Mouse (Mus musculus): ENCODE results near the gene Grxcr1. TPM values are rescaled to one million over a fixed set of nuclear protein-coding genes. Genes with fewer than 3 reads are reported as not detected.

The Grxcr1 gene
- polyA plus RNA-seq (2014; fragmentation: Illumina TruSeq; extraction: RNeasy Lipid Tissue Mini Kit (QIAGEN cat#74804)): not detected

GRCm38 (mm10) chr5:68031744-68032143 lies at the start of gene Grxcr1:
Gene Grxcr1 (plus strand): TSS chr5:68031835.

Other genes with a start within 250 kb of the Grxcr1 start
- gene Atp8a1, start 184.4 kb upstream of the Grxcr1 start, polyA plus RNA-seq (2014; fragmentation: Illumina TruSeq; extraction: RNeasy Lipid Tissue Mini Kit (QIAGEN cat#74804)): 24.9 TPM
- gene Gm5108, start 90.2 kb upstream of the Grxcr1 start, polyA plus RNA-seq (2014; fragmentation: Illumina TruSeq; extraction: RNeasy Lipid Tissue Mini Kit (QIAGEN cat#74804)): not detected
- gene Gm21905, start 85.4 kb upstream of the Grxcr1 start, polyA plus RNA-seq (2014; fragmentation: Illumina TruSeq; extraction: RNeasy Lipid Tissue Mini Kit (QIAGEN cat#74804)): not detected

Data from ovary, adult 10 weeks (tissue).